Mouse (Mus musculus): ENCODE data around the gene Zfp109.

Gene Zfp109

GRCm38 (mm10) chr7:24207488-24208261 lies 29.7 kb downstream of the Zfp109 start:
- peak; percentile 73 for DNase-seq

- DNase-seq, result no peak
These were observed 40.4 kb downstream of the Zfp109 start for GRCm38 (mm10) chr7:24196961-24197360.

- no peak for DNase-seq
These were observed 44.2 kb downstream of the Zfp109 start for GRCm38 (mm10) chr7:24193157-24193556.

GRCm38 (mm10) chr7:24191361-24191760 lies 46.0 kb downstream of the Zfp109 start:
- DNase-seq, result no peak

GRCm38 (mm10) chr7:24189571-24189944 lies 47.8 kb downstream of the Zfp109 start:
- no peak for DNase-seq

GRCm38 (mm10) chr7:24188901-24189570 lies 48.3 kb downstream of the Zfp109 start:
- no peak for DNase-seq

GRCm38 (mm10) chr7:24187611-24188010 lies 49.7 kb downstream of the Zfp109 start:
- DNase-seq, result no peak
